Mouse (Mus musculus): ENCODE data around the gene Pank1.

Pank1 gene

DNA sequence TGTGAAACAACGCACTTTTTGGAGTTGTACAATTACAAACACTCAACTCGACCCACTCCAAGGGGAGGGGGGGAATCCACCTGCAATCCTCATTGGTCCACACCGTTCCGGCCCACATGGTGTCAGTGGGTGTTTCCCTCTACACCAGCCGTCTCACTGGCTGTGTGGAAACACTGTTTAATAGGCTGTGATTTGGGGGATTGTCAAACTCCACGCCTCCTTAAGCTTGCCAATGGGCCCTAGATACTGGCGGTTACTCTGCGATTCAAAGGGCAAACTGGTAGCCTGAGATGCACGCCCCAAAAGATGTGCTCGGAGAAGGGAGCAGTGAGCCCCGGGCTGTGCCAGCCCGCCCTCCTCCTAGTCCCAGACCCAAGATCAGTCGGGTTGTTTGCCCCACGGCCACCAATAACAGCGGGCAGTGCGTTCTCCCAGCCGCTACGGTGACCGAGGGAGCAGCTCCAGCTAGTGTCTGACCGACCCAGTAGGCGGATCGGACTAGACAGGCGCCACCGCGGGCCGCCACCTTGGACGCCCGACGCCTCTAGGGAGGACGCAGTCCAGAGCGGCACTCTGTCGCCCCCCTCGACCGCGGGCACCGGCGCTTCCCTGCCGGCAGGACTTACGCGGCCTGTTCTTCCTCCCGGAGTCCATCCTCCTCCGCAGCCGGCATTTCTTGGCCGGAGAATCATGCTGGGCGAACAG, 1.2 kb downstream of the Pank1 start:
- DNase-seq = peak; percentile 83

DNA sequence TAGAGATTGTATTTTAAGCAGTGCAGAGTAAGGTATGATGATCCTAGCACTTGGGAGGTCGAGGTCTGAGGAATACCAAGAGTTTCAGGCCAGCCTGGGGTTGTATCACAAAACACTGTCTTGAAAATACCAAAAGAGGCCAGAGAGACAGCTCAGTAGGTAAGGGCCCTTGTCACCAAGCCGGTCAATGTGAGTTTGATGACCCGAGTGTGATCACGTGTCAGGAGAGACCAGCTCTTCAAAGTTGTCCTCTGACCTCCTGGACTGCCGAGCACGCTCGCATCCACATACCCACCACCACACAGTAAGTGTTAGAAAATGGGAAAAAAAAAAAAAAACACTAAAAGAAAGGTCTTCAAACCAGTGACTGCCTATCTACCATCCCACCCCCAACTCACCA, 2.6 kb downstream of the Pank1 start:
- DNase-seq = no peak

DNA sequence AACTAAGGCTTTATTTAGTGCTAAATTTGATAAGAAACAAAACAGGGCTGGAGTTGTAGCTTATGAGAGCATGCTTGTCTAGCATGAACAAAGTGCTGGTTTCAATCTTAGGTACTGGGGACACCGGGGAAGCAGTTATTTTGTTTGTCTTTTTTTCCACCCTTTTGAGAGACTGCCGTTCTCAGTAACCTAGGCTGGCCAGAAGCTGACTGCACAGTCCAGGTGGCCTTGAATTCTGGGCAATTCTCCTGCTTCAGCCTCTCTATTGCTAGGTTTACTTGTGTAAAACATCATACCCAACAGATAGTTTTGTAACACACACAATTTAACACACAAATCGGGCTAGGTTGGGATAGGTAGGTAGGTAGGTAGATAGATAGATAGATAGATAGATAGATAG, 9.9 kb downstream of the Pank1 start:
- no peak for DNase-seq

DNA sequence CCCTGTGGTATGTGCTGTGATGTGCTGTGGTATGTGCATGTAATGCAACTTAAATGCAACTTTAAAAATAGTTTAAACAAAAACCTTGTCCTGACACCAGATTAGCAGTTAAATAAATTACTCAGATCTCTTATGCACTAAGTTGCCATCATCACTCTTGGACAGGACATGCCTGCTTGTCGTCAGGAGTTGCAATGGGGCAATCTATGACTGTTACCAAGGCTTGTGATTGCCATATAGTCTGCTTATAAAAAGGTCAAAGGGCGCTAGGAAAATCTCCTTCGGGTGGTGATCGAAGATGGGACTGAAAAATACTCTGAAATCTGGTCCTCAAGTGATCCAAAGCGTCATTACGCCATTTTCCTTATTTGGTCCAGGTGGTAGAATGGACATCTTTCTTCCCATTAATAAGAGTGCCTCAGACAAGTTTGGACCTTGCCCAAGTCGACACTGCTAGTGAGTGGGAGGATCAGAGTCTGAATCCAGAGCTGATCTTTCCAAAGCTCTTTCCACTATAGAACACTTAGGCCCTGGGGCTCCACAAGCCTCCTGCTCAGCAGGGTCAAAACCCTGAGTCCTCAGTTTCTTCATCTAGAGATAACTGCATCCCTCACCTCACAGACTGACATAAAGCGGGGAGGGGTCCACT, 11.0 kb downstream of the Pank1 start:
- no peak for DNase-seq

DNA sequence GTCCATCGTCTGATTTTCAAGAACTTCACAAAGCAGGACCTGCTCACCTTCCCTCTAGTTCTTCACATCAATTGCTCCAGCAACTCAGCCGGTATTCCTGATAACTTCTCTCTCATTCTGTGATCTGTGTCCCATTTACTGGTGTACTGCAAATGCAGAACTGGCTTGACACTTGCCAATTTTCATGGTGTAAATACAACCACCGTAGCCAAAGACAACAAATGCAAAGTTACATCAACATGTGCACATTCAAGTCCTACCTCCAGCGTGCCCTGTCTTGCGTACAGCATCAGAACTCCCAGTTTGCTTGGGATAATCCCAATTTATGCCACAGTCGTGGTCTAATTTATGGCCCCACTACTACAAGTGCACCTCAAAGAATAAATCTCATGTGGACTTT, 15.5 kb downstream of the Pank1 start:
- DNase-seq = no peak

DNA sequence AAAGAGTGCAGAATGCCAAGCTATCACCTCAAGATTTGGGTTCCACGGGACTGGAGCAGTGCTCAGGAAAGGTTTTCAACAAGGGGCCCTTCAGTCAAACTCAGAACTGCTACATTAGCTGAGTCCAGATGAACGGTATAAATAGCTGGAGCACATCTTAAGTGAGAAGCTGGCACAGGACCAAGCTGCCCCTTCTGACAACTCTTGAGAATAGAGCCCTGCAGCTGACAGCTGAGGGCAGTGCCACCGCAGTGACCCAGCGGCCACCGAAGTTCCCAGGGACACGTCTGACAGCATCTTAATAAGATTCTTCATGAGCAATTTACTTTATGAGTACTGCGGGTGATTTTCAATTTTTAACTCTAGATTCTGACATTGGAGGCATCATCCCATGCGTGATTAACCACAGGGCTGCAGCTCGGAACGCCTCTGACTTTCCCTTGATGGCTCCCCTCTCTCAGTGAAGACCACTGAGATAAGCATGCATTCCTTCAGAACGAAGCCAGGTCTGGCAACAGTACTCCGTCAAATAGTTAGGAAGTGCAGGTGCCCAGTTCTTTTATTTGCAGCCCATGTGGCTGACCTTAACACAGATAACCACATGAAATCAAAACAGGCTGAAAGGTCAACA, 23.1 kb downstream of the Pank1 start:
- no peak for DNase-seq

DNA sequence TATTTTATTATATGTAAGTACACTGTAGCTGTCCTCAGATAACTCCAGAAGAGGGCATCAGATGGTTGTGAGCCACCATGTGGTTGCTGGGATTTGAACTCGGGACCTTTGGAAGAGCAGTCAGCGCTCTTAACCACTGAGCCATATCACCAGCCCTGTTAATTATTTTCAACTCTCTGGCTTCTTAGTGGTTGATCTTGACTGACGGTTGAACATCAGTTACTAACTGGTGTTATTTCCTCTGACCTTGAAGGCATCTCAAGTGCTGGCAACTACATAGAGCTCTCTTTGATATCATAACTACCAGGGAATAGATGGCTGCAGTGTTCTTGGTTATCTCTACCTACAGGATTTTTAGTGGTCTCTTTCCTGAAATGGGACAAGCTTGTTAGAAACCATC, 28.1 kb downstream of the Pank1 start:
- DNase-seq = no peak

DNA sequence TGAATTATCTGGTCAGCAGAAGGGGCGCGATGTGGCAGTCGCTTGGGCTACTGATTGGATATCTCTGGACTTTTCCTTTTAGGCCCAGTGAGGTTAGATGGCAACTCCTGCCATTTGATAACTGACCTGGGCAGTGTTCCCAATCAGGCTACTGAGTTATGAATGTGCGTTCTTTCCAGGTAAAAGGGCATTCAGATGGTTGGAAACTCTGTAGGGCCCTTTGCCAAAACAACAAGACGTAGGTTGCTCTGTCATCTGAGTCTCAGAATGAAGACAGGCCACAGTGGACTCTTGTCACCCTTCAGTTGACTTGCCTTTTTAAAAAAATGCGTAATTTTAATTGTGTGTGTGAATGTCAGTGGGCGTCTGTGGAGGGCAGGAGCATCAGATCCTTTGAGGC, 29.8 kb downstream of the Pank1 start:
- no peak for DNase-seq

DNA sequence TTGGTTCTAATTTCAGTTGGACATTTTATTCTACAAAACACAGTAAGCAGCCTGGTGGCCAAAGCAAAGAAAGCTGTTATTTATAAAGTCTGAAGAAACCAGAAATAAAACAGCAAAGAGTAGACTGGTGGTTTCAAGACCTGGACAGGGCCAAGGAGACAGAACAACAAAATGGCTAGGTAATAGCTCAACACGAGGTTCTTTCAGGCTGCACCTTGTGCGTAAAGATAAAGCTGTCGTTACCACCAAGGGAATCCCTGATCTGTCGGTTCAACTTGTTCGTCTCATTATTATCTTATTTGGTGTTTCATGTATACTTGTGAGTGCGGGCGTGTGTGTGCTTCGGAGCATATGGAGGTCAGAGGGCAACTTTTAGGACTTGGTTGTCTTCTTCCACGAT, 31.1 kb downstream of the Pank1 start:
- no peak for DNase-seq

DNA sequence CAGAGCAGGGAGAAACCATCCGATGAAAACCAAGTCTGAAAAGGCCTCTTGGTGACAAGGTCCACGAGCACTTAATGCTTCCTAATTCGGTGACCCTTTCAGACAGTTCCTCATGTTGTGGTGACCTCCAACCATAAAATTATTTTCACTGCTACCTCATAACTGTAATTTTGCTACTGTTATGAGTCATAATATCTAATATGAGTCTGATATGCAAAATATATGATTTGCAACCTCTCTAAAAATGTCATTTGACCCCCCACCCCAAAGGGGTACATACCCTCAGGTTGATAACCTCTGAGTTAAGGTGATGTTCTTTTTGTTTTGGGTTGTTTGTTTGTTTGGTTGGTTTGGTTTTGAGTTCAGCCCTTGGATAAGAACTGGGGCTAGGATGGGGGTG, 32.2 kb downstream of the Pank1 start:
- DNase-seq = no peak

DNA sequence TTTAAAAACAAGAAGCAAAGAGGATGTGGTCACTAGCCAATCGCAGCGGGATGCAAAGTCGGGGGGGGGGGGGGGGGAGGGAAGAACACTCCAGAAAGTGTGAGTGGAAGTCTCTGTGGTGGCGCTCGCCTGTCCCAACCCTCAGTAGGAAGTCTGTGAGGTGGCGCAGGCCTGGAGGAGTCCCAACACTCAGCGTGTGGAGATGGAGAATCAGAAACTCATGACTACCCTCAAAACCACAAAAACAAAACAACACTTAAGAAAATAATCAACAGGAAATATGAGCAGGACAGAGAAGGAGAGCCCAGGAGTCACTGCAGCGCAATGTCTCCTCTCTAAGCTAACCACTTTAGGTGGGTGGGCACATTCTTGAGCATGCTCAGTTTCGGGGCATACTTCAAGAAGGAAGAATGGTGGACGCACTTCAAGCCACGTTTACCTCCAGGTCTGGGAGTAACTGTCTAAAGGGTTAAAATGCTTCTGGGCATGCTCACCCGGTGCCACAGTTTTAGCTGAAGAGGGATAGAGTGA, 32.7 kb downstream of the Pank1 start:
- DNase-seq = no peak

DNA sequence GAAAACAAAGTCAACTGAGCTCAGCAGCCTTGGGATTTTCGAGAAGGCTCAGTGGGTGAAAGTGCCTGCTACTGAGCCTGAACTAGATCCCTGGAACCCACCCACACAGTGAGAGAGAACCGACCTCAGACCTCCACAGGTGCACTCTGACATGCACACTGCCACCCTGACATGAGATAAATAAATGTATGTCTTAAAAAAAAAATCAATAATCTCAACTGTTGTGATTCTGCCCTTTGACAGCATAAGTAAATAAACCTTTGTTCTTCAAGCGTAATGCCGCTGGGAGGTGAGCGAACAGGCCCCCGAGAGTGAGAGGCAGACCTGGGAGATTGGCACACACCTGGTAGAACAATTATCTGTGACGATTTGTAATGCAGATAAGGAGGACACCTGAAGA, 33.2 kb downstream of the Pank1 start:
- no peak for DNase-seq

DNA sequence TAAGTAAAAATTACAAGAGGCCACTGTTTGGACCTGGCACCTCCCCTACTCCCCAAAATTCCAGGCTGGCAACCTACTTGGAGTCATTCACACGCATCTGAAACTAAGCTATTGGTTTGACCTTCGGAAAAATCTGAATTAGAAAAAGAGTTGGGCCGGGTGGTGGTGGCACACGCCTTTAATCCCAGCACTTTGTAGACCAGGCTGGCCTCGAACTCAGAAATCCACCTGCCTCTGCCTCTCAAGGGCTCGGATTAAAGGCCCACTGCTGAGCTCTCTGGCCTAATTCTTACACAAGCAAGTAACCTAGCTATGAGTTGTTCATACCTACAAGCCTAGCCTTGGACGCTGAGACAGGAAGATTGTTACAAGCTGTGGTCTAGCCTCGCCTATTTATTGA, 33.9 kb downstream of the Pank1 start:
- no peak for DNase-seq

DNA sequence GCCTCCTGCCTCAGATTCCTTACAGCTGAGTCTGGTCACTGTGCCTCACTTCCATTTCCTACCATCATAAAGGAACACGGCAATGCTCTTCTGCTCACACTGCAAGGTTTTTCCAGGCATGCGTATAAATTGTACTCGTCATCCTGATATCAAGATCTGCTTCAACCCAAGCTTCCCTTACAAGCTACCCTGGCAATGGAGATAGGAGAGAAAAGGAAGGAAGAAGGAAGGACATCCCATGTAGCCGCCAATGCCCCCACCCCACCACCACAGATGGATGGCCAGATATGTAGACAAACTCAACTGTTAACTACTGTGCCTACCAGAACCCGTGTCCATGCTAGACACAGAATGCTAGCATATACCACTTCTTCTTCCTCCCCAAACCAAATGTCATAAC, 34.5 kb downstream of the Pank1 start:
- DNase-seq = no peak

DNA sequence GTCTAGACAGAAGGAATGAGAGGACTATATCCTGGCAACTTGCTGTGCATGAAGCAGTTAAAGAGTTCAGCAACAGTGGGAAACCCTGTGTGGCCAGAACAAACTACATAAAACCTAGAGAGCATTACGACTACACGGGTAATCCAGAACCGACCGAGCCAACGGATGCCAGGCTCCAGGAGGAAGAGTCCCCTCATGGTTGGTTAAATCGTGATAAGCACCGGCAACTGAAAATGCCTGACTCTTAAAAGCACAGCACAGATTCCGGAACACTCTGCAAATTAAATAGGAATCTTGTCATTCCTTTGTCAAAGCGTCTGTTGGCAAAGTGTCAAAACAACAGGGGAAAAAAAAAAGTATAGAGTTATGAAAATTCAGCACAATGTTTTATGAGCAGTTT, 35.2 kb downstream of the Pank1 start:
- no peak for DNase-seq

DNA sequence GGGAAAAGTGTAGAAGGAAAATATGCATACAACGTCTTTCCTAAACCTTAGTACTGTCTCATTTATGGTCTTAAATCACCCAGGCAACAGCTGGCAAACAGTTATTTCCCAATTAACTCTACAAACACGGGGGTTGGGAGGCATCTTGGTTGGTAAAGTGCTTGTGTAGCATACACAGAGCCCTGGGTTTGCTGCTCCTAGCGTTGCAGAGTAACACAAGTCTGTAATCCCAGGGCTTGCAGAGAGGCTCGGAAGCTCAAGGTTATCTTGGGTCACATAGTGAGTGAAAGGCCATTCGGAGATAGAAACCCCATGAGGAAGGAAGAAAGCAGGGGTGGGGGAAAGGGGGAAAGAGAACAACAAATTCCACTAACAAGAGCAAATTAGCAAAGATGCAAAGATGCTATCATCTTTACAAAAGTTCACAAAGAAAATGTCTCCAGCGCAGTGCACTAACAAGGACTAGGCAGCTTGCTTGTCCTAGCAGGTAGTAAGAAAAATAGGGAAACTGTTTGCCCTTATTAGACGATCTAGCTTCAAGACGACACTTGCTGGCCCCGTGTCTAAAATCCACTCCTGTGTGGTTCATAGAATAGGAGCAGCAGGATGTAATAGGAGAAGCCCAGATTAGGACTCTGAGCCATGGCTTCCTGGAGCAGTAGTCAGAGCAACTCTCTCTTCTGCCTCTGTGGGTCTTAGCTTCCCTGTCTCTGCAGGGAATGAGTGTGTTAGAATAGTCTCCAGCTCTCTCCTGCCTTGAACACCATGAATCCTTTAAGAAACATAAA, 37.3 kb downstream of the Pank1 start:
- no peak for DNase-seq

DNA sequence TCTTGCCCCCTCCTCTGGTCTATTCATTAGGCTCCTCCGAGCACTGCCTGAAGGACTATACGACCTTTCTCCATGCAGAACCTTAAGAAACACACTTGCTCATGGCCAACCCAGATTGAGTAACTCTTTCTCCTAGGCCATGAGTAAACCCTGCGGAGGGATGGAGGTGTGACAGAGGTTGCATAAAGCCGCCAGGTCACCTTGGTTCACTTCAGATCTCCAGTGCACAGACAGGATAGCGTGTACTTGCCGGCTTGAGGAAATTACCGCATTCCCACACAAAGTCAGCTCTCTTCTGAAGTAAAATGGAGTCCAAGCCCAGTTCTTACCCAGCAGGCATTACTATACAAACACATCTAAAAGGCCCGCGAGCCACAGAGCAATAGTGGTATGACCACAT, 40.6 kb downstream of the Pank1 start:
- no peak for DNase-seq

DNA sequence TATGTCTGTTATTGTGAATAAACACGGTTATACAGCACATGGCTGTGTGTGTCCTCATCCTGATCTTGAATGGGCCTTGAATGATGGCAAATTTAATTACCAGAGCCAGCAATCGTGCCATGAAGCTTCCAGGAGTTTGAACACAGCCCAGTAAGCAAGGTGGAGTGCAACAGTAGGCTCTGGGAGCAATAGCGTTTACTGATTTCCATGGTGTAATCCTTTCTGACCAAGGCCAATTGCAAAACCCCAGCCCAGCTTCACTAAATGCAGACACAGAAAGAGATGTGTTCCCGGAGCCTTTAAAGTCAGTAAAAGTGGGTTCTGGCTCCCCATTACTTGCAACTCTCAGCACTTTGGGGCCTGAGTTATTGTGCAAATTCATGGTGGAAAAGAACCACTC, 47.6 kb downstream of the Pank1 start:
- no peak for DNase-seq

DNA sequence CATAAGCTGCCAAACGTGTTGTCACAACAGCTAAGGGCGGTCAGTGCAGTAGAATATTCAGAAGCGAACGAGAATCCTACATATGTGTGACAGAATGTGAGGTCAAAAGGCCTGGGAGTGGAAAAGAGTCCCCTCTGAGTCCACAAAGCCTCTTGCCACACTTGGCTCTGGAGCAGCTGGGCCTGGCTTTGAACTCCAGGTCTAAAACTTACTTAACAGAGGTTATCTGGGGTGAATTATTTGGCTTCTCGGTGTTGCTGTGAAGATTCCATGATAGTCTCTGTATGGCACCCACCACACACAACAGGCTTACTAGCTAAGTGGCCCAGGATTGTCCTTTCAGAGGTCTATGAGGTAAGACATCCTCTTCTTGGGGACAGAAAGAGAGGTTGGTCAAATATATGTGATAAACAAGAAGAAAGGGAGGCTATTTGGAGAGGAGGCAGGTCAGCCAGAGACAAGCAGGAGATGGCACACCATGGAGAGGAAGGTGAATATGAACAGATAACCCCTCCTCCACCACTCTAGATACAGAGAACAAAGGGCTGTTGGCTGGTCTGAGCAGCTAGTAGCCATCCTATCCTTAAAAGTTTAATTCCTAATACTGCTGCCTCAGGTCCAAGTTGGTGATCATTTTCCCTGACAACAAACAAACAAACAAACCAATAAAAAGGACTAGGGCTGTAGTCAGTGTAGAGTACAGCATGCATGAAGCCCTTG, 51.2 kb downstream of the Pank1 start:
- DNase-seq = no peak

DNA sequence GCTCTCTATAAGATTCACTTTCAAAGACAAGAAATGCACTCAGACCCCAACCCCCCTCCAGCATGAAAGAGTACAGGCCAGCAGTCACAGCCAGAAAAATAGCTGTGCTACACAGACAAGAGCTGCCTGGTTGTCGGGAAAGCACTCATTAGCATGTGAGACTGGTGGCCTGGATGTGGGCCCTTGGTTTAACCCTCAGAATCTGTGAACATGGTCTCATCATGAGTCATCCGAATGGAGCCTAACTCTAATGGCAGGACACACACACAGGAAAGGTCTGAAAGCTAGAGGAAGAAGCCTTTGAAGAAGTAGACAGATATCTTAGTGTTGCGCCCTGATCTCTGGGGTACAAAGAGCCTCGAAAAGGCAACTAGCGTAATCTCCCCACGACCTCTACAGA, 51.8 kb downstream of the Pank1 start:
- no peak for DNase-seq

DNA sequence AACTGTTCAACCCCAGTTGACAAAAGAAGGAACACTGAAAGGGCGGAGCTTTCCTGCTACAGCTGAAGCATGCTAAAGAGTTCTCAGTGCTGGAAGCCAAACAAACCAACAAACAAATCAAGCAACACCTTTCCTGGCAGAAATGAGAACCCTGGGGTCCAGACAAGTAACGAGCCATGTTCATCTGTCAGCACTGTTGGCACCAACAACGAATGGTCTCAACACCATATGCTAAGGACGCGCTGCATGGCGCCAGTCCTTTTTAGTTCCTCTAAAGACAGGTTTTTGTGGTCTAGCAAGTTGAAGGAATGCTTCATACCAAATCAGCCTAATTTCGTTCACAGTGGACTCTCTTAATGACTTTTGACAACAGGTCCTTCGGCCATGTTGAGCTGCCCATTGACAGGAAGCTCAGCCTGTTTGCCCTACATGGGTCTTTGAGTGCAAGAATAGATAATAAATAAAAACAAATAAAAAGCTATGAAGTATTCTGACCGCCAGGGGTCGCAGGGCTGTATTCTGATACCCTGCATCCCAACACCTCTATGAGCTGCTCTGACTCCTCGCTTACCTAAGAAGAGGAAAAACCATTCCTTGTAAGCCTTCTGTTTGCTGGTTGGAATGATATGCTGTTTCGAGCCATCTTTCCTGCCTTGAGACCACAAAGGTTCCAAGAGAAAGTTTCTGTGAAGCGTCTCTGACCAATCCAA, 53.2 kb downstream of the Pank1 start:
- no peak for DNase-seq

DNA sequence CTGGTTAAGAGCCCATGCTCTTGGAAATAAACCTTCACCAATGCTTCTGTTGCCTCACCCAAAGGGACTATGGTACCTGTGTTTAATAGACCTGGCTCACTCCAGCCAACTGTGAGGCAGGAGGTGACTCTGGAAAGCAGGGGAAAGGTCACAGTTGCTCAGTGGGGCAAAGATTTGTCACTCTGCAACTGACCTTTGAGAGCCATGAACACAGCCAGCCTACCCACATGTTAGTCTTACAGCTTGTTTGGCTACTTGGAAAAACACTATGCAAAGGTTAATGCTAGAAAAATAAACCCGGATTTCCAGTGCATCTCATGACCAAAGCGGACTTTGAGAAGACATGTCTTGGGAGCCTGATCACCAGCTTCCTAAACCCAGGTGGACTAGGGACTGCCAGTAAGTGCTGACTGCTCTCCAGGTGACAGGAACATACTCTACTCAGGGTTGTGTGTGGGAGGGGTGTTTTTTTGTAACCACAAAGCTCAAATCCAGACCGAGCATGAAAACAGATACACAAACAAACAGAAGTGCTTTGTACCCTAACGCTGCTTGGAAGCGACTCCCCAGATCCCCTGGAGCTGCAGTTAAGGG, 59.6 kb downstream of the Pank1 start:
- DNase-seq = no peak

All from right cerebral cortex, postnatal 25 days (tissue).